Mouse (Mus musculus) adrenal gland (tissue): ENCODE data around the gene Car5a.

Experiments
- intact Hi-C: fragments of 180-260 bp; cut with DNase I; formaldehyde crosslinking; loops from one replicate; pipeline ENCODE4 v1.15.1; 2025

Car5a gene

DNA sequence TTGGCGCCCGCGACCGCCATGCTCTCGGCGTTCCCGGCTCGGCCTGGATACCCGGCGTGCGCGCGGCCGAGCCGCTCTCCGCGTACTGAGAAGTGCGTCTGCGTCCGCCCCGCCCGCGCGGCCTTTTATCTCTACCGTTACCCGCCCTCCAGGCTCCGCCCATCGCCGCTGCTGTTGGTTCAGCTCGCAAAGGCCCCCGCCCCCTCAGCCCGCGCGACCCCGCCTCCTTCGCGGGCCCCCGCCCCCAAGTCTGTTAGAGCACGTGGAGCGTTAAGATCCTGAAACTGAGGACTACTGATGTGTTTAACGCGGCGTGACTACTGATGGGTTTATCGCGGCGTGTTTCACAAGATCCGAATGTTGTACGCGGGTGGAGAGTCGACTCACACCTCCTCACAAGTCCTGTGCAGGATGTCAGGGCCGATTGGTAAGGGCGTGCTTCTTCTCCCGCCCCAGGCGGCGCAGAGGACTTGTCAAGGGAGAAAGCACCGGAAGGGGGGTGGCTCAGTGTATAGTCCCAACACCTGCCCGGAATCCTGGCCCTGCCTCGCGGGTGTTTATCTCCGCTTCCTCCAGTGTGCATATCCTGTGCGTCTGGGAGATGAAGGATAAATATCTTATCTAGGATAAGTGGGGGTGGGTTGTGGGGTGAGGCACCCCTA, 37.0 kb downstream of the Car5a start, which contains the start of gene Slc7a5:
Slc7a5 (minus strand) TSS at position 108 of the 662 bp plus-strand sequence.
- intact Hi-C loops: loop anchor here (2.0 kb wide), 1 partner anchor 35 kb away; no protein-coding TSS in a partner anchor

DNA sequence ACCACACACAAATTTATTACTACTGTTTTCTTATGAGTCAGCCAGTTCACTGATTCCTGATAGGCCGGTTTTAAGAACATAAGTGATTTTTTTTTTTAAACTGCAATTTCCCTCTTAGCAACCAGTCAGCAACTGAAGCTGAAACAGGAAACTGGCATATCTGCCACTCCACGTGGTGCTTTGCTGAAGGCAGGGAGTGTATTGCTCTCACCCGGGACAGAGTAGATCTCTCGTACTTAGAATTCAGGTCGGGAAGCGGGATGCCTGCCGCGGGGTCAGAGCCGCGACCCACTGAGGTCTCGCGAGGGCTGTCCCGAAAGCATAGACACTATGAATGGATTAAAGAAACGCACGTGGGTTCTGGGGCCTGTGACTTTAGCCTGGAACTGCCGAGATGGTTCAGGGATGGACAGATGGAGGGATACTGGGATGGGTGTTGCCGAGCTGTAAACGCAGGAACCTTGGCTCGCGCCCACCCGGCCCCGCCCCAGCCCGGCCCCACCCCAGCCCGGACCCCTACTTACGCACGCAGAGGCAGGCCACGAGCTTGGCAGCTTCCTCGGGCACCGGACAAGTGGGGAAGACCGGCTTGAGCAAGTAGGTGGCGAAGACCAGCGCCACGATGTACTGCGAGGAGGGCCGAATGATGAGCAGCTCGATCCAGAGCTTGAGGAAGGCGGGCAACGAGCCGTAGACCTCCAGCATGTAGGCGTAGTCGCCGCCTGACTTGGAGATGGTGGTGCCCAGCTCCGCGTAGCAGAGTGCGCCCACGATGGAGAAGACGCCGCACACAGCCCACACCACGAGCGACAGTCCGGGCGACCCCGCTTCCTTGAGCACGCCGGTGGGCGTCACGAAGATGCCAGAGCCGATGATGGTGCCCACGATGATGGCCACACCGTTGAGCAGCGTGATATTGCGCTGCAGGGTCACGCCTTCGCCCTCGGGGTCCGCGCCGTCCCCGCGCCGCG, 37.9 kb downstream of the Car5a start:
- intact Hi-C loops: no loop called here

DNA sequence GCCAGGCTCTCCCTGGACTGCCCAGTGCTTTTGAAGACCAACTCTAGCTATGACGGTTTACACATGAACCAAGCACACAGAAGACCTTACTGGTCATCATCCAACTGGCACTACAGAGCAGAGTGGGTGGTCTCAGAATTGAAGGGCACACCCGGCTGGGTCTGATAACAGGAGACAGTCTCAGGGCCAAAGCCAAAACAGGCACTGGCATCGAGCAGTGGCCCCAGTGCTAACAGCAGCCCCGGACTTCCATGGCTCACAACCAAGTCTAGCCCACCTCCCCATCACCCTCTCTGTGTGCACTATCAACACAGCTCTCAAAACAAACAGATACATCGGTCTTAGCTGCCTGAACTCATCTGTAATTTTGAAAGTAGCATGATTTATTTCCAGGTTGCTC, 38.8 kb downstream of the Car5a start:
- intact Hi-C loops: no loop called here

DNA sequence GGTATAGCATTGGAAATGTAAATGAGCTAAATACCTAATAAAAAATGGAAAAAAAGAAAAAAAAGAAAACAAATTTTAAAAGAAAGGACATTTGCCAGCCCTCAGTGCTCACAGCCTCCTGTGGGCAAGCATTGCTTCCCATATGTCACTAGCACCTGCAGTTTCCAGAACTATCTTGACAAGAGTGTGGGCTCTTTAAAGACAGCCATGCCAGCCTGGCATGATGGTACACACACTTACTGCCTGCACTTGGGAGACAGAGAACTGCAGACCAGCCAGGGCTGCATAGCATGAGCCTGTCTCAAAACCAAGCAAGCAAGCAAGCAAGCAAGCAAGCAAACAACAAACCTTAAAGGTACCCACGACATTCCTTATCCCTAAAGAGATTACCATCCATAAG, 39.3 kb downstream of the Car5a start:
- intact Hi-C loops: no loop called here

- intact Hi-C loops: no loop called here
Observed at GRCm38 (mm10) chr8:121904999-121905398, 39.7 kb downstream of the Car5a start.

GRCm38 (mm10) chr8:121903977-121904376, 40.7 kb downstream of the Car5a start:
- intact Hi-C loops: no loop called here

- intact Hi-C loops: no loop called here
Observed at GRCm38 (mm10) chr8:121901498-121902236, 43.0 kb downstream of the Car5a start.

GRCm38 (mm10) chr8:121899180-121900044, 45.3 kb downstream of the Car5a start:
- intact Hi-C loops: no loop called here

GRCm38 (mm10) chr8:121898401-121898931, 46.2 kb downstream of the Car5a start:
- intact Hi-C loops: no loop called here

GRCm38 (mm10) chr8:121897871-121898381, 46.8 kb downstream of the Car5a start:
- intact Hi-C loops: no loop called here

- intact Hi-C loops: no loop called here
Observed at GRCm38 (mm10) chr8:121897205-121897604, 47.5 kb downstream of the Car5a start.

GRCm38 (mm10) chr8:121896476-121897145, 48.1 kb downstream of the Car5a start:
- intact Hi-C loops: no loop called here

- intact Hi-C loops: no loop called here
Observed at GRCm38 (mm10) chr8:121895910-121896309, 48.8 kb downstream of the Car5a start.

DNA sequence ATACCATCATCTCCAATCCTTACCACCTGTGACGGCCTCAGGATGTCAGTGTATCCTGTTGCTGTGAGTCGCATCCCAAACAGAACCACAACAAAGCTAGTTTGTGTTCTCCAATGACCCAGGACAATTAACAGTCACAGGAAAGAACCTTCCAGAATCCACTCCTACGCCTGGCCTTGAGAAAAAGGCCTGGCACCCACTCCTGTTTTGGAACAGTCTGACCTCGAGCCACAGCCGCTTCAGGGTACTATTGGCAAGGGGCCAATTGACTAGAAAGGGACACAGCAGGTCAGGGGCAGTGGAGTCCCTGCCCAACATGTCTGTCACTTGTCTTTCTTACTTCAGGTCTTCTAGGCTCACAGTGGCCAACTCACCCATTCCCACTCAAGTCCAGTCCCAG, 51.8 kb downstream of the Car5a start:
- intact Hi-C loops: no loop called here

- intact Hi-C loops: no loop called here
Observed at GRCm38 (mm10) chr8:121889810-121890785, 54.6 kb downstream of the Car5a start.

GRCm38 (mm10) chr8:121889317-121889716, 55.4 kb downstream of the Car5a start:
- intact Hi-C loops: no loop called here

DNA sequence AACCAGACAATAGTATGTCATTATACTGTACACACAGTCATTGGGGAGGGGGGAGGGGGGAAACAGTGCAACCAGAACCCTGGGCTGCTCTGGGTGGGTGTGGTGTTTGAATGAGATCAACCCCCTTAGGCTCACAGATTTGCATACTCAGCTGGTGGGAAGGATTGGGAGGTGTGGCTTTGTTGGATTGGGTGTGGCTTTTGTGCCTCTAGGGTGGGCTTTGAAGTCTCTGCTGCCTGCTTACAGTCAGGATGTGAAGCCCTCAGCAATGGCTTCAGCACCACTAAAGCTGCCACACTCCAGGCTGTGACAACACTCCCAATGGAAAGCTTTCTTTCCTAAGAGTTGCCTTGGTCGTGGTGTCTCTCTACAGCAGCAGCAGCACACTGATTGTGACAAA, 57.2 kb downstream of the Car5a start:
- intact Hi-C loops: no loop called here

GRCm38 (mm10) chr8:121885433-121885832, 59.3 kb downstream of the Car5a start:
- intact Hi-C loops: no loop called here
